Mouse (Mus musculus) heart, embryonic 13.5 days (tissue): Measurements from ENCODE around the gene Kcne2. TPM values are rescaled to one million over a fixed set of nuclear protein-coding genes. Genes with fewer than 3 reads are reported as not detected.

ENCODE experiments used
- ATAC-seq: fragments of 200-750 bp; cut with Nextera tagmentation; 2 replicates; pipeline ENCODE4 v1.8.0; 2017; ENCODE audit warnings: moderate TSS enrichment; ENCODE audit not compliant: insufficient number of reproducible peaks, low FRiP score, low TSS enrichment; ENCODE audit errors: extremely low read depth
- H3K27ac ChIP-seq: fragments of 300-500 bp; sonication (generic); replicated peaks from 2 replicates; pipeline ENCODE4 v1.5.1; 2015; ENCODE audit warnings: moderate library complexity, mild to moderate bottlenecking, inconsistent platforms
- H3K27me3 ChIP-seq: fragments of 300-500 bp; sonication (generic); replicated peaks from 2 replicates; pipeline ENCODE4 v1.6.1; 2015; ENCODE audit warnings: mild to moderate bottlenecking, inconsistent platforms
- H3K36me3 ChIP-seq: fragments of 300-500 bp; sonication (generic); 2 replicates; pipeline ENCODE4 v1.6.1; 2015; ENCODE audit warnings: mild to moderate bottlenecking, inconsistent platforms
- H3K4me1 ChIP-seq: fragments of 300-500 bp; sonication (generic); 2 replicates; pipeline ENCODE4 v1.6.1; 2015; ENCODE audit warnings: inconsistent platforms
- H3K4me2 ChIP-seq: fragments of 300-500 bp; sonication (generic); 2 replicates; pipeline ENCODE4 v1.6.1; 2015; ENCODE audit warnings: inconsistent platforms, mild to moderate bottlenecking, moderate library complexity
- H3K4me3 ChIP-seq: fragments of 300-500 bp; sonication (generic); 2 replicates; pipeline ENCODE4 v1.5.1; 2015; ENCODE audit warnings: moderate library complexity, mild to moderate bottlenecking, inconsistent platforms
- H3K9ac ChIP-seq: fragments of 300-500 bp; sonication (generic); 2 replicates; pipeline ENCODE4 v1.6.1; 2015; ENCODE audit warnings: inconsistent platforms, mild to moderate bottlenecking, moderate library complexity
- H3K9me3 ChIP-seq: fragments of 300-500 bp; sonication (generic); 2 replicates; pipeline ENCODE4 v1.6.1; 2016; ENCODE audit warnings: inconsistent platforms
- WGBS: fragments of 180-500 bp; shearing (Covaris S2); methylation state at CpG from one replicate; pipeline ENCODE4 v1.1.7; 2015; ENCODE audit warnings: mixed read lengths; 5-methylcytosine and 5-hydroxymethylcytosine counted together
- polyA plus RNA-seq: library from polyadenylated mRNA; unstranded; fragments of >200 nt; fragmentation: Nextera tagmentation; extraction: Ambion mirVana; gene quantifications from 2 replicates; pipeline ENCODE4 v1.2.1, GENCODE M21; 2015

Kcne2 gene
- polyA plus RNA-seq, 1 experiment from 2014 or later, result 1.3 TPM

DNA sequence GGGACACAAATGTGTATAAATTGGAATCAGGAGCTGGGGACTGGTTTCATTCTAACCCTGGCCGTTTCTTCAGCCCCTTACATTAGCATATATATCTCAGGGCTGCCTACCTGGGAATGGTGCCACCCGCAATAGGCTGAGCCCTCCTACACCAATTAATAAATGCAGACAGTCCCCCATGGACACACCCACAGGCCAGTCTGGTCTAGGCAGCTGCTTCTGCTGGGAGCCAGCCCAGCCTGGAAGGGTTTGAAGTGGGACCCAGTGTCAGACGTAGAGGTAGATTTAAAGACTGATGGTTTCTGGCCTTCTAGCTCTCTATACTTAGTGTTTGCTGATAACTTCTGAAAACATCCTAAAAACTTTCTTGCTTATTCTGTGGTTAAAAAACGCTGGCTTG, 16.9 kb downstream of the Kcne2 start:
- 61% methylated on average over 4 of the region's 4 CpGs for WGBS
- H3K4me3 ChIP-seq, result no peak overlapping the region
- H3K27ac ChIP-seq, result no peak overlapping the region
- H3K9me3 ChIP-seq, result no peaks in the 10 kb centered on the region
- peaks cover 8% of the 10 kb centered on the region; the same call in 1 of the 2 replicates for H3K4me1 ChIP-seq
- H3K9ac ChIP-seq, result no peak overlapping the region
- H3K27me3 ChIP-seq, result no peaks in the 10 kb centered on the region
- no peak overlapping the region for H3K4me2 ChIP-seq
- peaks cover 81% of the 10 kb centered on the region for H3K36me3 ChIP-seq
- ATAC-seq, result no peak

DNA sequence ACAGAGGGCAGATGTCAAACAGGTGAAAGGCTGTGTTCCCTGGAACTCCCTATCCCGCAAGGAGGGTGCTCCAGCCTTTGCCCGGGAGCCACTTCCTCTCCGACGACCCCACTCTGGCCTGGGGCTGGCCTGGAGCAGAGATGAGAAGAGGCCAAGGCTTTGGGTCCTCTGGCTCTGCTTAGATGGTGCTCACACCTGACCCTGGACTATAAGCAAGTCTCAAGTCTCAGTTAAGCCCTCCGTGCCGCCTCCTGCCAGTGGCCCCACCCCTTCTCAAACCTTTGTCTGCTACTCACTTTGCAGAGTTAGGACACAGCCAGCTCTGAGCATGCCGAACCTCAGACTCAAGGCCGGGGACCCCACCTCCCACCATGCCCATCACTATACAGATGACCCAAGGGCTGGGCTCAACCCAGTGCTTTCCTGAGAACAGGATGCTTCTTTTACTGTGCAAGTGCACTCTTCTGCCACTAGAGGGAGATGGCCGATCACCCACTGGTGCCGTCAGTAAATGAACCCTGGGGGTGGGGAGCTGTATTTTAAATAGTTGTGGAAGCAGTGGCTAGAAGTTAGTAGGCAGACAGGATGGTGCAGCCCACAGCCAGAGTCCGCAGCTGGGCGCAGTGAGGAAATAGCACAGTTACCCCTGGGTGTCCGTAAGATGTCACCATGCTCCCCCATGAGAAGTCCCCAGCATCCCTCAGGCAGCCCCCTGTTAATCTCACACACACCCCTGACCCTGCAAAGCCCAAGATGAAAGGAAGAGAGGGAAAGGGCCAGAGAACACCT, 22.0 kb downstream of the Kcne2 start:
- 46% methylated on average over 13 of the region's 13 CpGs for WGBS
- Histone ChIP-seq H3K4me2 (no peak overlapping the region), H3K9ac (peak overlapping the region; percentile 55)

DNA sequence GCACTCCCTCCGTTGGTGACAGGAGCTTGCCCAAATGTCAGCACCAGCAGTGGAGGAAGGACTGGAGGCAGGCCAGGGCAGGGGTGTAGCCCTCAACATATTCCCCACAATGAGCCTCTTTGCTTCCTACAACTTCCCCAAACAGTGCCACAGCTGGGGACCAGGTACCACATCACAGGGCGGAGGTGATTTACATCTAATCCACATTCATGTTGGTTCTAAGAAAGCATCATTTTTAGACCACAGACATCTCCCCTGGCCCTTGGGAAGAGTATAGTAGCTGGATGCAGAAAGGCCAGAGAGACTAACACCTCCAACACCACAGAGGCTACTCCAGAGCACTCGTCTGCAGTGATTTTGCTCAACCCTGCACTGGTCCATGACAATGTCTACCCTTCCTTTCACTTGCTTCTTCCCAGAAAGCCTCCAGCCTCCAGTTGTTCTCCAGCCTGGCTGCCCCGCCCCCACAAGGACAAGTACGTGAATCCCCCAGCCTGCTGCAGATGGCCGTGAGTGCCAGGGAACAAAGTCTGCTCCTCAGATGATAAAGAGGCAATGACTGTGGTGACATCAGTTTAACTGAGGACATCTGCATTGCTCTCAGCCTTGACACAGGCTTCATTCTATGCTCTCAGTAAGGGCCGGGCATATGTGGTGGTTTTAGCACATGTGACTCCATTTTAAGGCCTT, 24.0 kb downstream of the Kcne2 start:
- H3K9me3 ChIP-seq, result no peaks in the 10 kb centered on the region
- no peak for ATAC-seq
- H3K27me3 ChIP-seq, result no peaks in the 10 kb centered on the region
- WGBS, result 56% methylated on average over 7 of the region's 7 CpGs
- H3K36me3 ChIP-seq, result peaks cover 29% of the 10 kb centered on the region
- no peak overlapping the region for H3K27ac ChIP-seq
- no peak overlapping the region; the same call in 1 of the 2 replicates for H3K9ac ChIP-seq
- no peak overlapping the region for H3K4me3 ChIP-seq
- H3K4me1 ChIP-seq, result peaks cover 4% of the 10 kb centered on the region
- no peak overlapping the region for H3K4me2 ChIP-seq

More for the DNA sequence above, 22.0 kb downstream of the Kcne2 start:
- Histone ChIP-seq H3K36me3 (peaks cover 47% of the 10 kb centered on the region), H3K27me3 (no peaks in the 10 kb centered on the region), H3K4me1 (peaks cover 6% of the 10 kb centered on the region), H3K27ac (no peak overlapping the region), H3K9me3 (no peaks in the 10 kb centered on the region), H3K4me3 (no peak overlapping the region)
- peak; percentile 52; the same call in 1 of the 2 replicates for ATAC-seq

DNA sequence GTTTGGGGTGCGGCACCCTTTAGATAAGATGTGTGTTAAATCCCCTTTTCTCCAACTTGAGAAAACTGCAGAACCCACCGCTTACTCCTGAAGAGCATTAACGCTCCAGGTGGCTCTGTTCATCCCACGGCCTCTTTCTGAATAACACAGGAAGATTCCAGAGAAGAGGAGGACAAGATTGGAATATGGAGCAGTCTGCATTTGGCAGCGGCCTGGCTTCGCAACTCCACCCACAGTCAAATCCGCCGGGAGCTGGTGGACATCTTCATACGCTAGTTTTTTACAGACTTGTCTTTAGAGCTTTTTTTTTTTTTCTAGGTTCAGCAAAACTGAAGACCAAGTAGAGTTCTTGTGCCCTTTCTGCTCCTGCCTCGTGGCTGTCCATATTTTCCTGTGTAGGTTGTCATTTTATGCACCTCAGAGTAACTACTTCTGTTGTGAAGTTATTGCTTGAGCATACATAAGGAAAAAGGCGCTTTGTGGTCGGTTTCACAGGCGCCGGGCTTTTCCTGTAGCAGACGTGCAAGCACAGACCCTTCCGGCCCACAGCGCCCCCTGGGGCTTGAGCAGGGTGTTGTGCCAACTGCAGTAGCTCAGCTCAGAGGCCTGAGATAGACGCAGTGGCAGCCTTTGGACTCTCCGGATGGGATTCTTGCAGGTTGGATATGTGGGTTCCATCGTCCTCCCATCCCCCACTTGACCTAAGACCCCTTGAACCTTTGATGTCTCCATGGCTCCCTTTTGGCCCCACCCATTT, 27.3 kb downstream of the Kcne2 start:
- H3K27me3 ChIP-seq, result no peaks in the 10 kb centered on the region; the same call in 1 of the 2 replicates
- H3K9ac ChIP-seq, result no peak overlapping the region
- H3K9me3 ChIP-seq, result no peaks in the 10 kb centered on the region
- peaks cover 5% of the 10 kb centered on the region; the same call in 1 of the 2 replicates for H3K36me3 ChIP-seq
- no peak overlapping the region for H3K4me2 ChIP-seq
- no peak overlapping the region for H3K4me3 ChIP-seq
- ATAC-seq, result no peak
- peaks cover 4% of the 10 kb centered on the region for H3K4me1 ChIP-seq
- WGBS, result 57% methylated on average over 20 of the region's 20 CpGs
- no peak overlapping the region for H3K27ac ChIP-seq

DNA sequence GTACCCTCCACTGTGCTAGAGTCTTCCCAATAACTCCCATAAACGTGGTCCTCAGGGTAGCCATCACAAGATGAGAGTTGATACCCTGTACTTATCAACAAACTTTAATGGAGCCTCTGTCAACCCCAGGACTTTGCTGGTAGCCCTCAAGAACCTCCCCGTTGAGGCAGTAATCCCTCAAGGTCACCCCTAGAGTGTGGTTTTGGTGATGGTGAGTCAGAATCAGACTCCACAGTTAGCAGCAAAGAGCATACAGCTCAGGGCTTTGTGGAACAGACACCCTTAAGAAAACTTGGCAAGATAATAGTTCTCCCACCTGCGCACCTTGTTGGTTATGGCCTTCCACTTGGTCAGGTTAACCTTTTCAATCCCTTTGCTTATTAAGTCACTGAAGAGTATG, 28.2 kb downstream of the Kcne2 start:
- no peak overlapping the region for H3K4me2 ChIP-seq
- no peaks in the 10 kb centered on the region; the same call in 1 of the 2 replicates for H3K27me3 ChIP-seq
- no peak for ATAC-seq
- H3K9ac ChIP-seq, result no peak overlapping the region
- no peak overlapping the region for H3K27ac ChIP-seq
- H3K4me3 ChIP-seq, result no peak overlapping the region
- no peaks in the 10 kb centered on the region for H3K9me3 ChIP-seq
- H3K36me3 ChIP-seq, result peaks cover 5% of the 10 kb centered on the region; the same call in 1 of the 2 replicates
- WGBS, result 65% methylated on average over 3 of the region's 3 CpGs
- peaks cover 5% of the 10 kb centered on the region; the same call in 1 of the 2 replicates for H3K4me1 ChIP-seq

DNA sequence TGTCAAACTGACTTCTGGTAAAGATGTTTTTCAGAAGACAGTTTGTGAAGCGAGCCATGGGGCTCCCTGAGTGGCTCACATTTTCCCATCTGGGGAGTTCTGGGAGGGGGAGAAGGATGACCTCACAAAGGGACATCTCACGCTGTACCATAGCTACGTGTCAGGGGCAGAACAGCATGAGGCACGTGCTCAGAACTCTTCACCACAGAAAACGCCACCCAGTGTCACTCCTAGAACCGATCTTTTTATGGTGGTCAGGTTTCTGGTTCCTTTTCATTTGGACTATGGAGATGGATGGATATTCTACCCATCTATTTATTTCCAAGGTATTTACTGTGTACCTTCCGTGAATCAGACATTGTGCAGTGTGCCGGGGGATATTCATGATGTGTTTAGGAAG, 29.2 kb downstream of the Kcne2 start, which contains the start of gene Fam243:
Gene Fam243 (minus strand): TSS at position 101 of the 400 bp plus-strand sequence.
- ATAC-seq, result no peak
- Histone ChIP-seq H3K27me3 (no peaks in the 10 kb centered on the region; the same call in 1 of the 2 replicates), H3K4me1 (peaks cover 5% of the 10 kb centered on the region; the same call in 1 of the 2 replicates), H3K9ac (no peak within 1 kb of the TSS), H3K27ac (no peak within 1 kb of the TSS), H3K4me2 (no peak within 1 kb of the TSS), H3K9me3 (no peaks in the 10 kb centered on the region), H3K36me3 (peaks cover 5% of the 10 kb centered on the region; the same call in 1 of the 2 replicates), H3K4me3 (no peak within 1 kb of the TSS)
- WGBS, result 86% methylated on average over 8 of the region's 8 CpGs

DNA sequence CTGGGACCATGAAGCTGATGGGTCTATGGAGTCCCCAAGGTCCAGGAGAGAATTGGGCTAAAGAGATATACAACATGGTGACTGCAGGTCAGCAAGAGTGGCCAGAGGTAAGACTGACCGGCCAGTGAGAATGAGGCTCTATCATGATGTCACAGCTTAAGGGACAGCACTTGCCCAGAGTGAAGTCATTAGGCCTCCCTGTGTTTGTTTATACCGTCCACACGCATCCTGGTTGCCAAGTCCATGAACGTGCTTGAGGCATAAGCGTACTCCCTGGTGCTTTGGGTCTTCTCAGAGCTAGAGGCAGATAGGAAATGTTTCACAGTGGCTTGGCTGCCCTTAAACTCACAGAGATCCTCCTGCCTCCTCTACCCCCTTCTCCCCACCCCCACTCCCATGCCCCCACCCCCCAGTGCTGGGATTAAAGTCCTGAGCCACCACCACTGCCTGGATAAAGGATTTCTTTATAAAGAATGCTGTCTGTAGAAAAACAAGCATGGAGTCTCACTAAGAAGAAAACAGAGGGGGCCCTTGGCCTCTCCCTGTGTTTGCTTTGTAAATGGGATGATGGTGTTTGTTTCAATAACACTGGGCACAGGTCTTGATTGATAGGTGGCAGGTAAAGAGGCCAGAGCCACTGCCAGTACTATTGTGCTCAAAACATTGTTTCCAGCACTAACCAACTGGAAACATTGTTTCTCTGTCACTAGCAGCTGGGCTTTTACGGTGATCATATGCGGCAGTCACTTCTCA, 32.3 kb downstream of the Kcne2 start:
- Histone ChIP-seq H3K9ac (no peak overlapping the region), H3K4me1 (peaks cover 5% of the 10 kb centered on the region; the same call in 1 of the 2 replicates), H3K4me2 (no peak overlapping the region), H3K27me3 (no peaks in the 10 kb centered on the region; the same call in 1 of the 2 replicates), H3K36me3 (no peaks in the 10 kb centered on the region), H3K27ac (no peak overlapping the region), H3K4me3 (no peak overlapping the region), H3K9me3 (no peaks in the 10 kb centered on the region)
- 57% methylated on average over 7 of the region's 7 CpGs for WGBS
- ATAC-seq, result no peak

DNA sequence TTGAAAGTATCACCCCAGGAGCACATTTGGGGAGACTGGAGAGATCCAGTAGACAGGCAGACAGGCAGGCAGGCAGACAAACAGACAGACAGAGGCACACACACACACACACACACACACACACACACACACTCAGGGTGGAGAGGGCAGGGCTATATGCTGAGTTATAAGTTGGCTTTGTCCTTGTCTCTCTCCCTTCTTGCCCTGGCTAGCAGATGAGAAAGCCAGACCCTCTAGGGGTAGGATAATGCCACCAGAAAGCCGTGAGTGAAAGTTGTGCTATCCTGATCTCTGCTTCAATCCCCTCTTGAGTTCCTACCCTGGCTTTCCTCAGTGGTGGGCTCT, 32.8 kb downstream of the Kcne2 start:
- H3K27ac ChIP-seq, result no peak overlapping the region
- no peak overlapping the region for H3K9ac ChIP-seq
- 47% methylated on average over 1 of the region's 1 CpGs for WGBS
- no peak for ATAC-seq
- no peaks in the 10 kb centered on the region for H3K36me3 ChIP-seq
- H3K27me3 ChIP-seq, result no peaks in the 10 kb centered on the region; the same call in 1 of the 2 replicates
- no peak overlapping the region for H3K4me2 ChIP-seq
- H3K4me3 ChIP-seq, result no peak overlapping the region
- peaks cover 8% of the 10 kb centered on the region for H3K4me1 ChIP-seq
- H3K9me3 ChIP-seq, result no peaks in the 10 kb centered on the region

DNA sequence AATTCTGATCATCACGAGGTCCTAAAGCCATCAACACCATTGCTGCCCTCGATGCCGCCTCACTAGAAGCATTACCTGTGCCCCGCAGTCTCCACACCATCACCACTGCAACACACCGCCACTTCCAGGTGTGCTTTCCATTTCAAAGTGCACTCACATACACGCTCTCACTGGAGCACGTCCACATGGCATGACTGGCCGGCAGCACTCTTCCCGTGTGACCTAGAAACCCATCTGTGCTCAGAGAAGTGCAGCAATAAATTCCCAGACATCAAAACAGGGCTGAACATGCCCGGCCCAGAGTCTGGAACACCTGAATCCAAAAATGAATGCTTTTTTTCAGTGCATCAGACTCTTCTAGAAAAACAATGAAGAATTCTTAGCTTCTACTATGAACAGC, 35.7 kb downstream of the Kcne2 start:
- ATAC-seq, result no peak
- WGBS, result 84% methylated on average over 10 of the region's 10 CpGs

DNA sequence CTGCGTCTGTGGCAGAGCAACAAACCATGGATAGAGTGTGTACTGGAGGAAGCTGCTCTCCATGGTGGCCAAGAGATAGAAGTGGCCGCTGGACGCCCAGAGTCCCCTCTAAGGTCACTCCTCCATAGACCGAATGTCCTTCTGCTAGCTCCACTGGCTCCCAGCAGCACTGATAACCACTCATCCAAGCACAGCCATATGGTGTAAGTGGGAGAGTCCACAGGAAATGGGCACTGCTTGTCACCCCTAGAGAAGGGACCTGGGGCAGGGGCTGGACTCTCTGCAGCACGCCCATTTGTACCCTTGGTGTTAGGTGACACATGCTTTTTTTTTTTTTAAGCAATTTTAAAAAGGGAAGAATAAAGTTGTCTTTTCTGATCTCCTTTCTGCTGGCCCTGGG, 38.8 kb downstream of the Kcne2 start:
- Histone ChIP-seq H3K27ac (peak overlapping the region; percentile 70), H3K9me3 (no peaks in the 10 kb centered on the region), H3K27me3 (0 out of 2 replicates have a peak, but pooled peaks cover 5% of the 10 kb centered on the region), H3K4me3 (no peak overlapping the region), H3K4me1 (peaks cover 24% of the 10 kb centered on the region), H3K9ac (no peak overlapping the region), H3K4me2 (no peak overlapping the region), H3K36me3 (no peaks in the 10 kb centered on the region)
- ATAC-seq, result no peak; the same call in 1 of the 2 replicates
- WGBS, result 55% methylated on average over 5 of the region's 5 CpGs

More for the DNA sequence above, 35.7 kb downstream of the Kcne2 start:
- H3K36me3 ChIP-seq, result no peaks in the 10 kb centered on the region
- H3K4me1 ChIP-seq, result peaks cover 23% of the 10 kb centered on the region
- H3K4me3 ChIP-seq, result no peak overlapping the region
- H3K9me3 ChIP-seq, result no peaks in the 10 kb centered on the region
- no peak overlapping the region for H3K9ac ChIP-seq
- H3K27me3 ChIP-seq, result no peaks in the 10 kb centered on the region; the same call in 1 of the 2 replicates
- H3K27ac ChIP-seq, result no peak overlapping the region
- H3K4me2 ChIP-seq, result no peak overlapping the region
